Mouse (Mus musculus): ENCODE data around the gene Mtcp1. TPM values are rescaled to one million over a fixed set of nuclear protein-coding genes. Genes with fewer than 3 reads are reported as not detected.

Gene Mtcp1
- polyA plus RNA-seq, 1 experiment, result 0.96 TPM

DNA sequence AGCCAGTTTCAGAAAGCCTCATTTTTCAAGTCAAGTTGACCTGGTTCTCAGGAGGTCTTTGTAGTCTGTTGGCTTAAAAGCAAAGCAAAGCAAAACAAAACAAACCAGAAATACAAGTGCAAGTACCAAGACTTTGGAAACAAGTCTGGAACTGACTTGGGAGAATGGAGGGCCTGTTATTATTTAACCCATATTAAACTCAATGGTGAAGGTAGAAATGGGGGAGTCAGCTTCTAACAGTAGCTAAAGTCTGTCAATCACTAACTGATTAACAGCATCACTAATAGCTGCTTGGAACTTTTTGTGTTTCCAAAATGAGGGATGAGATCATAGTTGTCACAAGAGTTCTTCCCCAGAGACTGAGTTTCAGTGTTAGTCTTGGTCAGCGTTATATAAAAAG is 16.9 kb downstream of the Mtcp1 start:
- Histone ChIP-seq H3K36me3 (ENCODE audit: control insufficient read depth, insufficient read depth) (peaks cover 7% of the 10 kb centered on the region), H3ac (ENCODE audit: control insufficient read depth, insufficient read length, low read depth) (no peak overlapping the region), H3K79me2 (ENCODE audit: control insufficient read depth, insufficient read depth) (no peaks in the 10 kb centered on the region), H3K79me3 (ENCODE audit: low read depth) (no peaks in the 10 kb centered on the region), H3K27me3 (ENCODE audit: control insufficient read depth, insufficient read depth, insufficient read length) (no peaks in the 10 kb centered on the region), H3K4me3 (ENCODE audit: insufficient read depth, poor library complexity, severe bottlenecking) (no peak overlapping the region)
- no peak for TF ChIP-seq FOSL1 (IDR thresholded peaks at IDR 0.05; ENCODE audit: insufficient read depth, low read length, poor library complexity, severe bottlenecking)
- no peak for TF ChIP-seq MAX (IDR thresholded peaks at IDR 0.05)
- TF ChIP-seq MYOG (IDR thresholded peaks at IDR 0.05; ENCODE audit: control insufficient read depth, extremely low read depth, insufficient read length), result no peak
- TF ChIP-seq CEBPB (IDR thresholded peaks at IDR 0.05; ENCODE audit: low read depth), result no peak
- no peak for TF ChIP-seq CTCF (IDR thresholded peaks at IDR 0.05; ENCODE audit: control insufficient read depth, insufficient read depth, insufficient read length)
- no peak for TF ChIP-seq MYOD1 (IDR thresholded peaks at IDR 0.05; ENCODE audit: control insufficient read depth, insufficient read length, low read depth)
- no peak for TF ChIP-seq USF1 (IDR thresholded peaks at IDR 0.05; ENCODE audit: low read depth)

DNA sequence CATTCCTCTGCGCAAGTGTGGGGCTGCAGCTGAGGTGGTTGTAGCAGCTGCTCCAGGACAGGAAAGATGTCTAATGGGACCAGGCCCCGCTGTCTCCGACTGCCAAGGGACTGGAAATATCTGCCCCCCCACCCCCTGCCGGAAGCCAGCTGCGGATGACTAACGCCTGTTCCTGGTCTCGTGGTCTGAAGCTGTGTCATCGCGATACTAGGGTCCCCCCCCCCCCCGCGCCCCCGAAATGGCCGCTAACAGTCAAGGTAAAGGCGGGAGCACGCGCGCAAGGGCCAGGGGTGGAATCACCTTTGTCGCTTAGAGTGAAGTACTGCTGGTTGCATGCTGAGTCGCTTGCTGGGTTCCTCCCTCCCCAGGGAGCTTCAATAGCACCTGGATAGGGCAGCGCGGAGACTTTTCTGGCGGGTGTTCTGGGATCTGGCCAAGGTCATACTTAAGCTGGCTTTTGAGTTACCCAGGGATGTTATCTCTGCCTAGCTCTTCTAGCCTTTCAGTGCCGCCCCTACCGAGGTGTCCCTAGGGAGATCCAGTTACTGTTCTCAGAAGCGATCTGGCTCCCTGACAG is 34.1 kb downstream of the Mtcp1 start, which contains the start of the genes Fundc2 and F8:
Gene Fundc2 (plus strand): TSS at position 205 of the 577 bp plus-strand sequence.
Gene F8 (minus strand): TSS at position 421 of the 577 bp plus-strand sequence.
- peak within 1 kb of the TSS; percentile 37 for H3K4me3 ChIP-seq (ENCODE audit: insufficient read depth, poor library complexity, severe bottlenecking)
- peaks cover 32% of the 10 kb centered on the region for H3K79me2 ChIP-seq (ENCODE audit: control insufficient read depth, insufficient read depth)
- TF ChIP-seq MAX (IDR thresholded peaks at IDR 0.05), result no peak
- no peak for TF ChIP-seq MYOG (IDR thresholded peaks at IDR 0.05; ENCODE audit: control insufficient read depth, extremely low read depth, insufficient read length)
- TF ChIP-seq MYOD1 (IDR thresholded peaks at IDR 0.05; ENCODE audit: control insufficient read depth, insufficient read length, low read depth), result peak; percentile 37
- TF ChIP-seq USF1 (IDR thresholded peaks at IDR 0.05; ENCODE audit: low read depth), result no peak
- no peak for TF ChIP-seq CTCF (IDR thresholded peaks at IDR 0.05; ENCODE audit: control insufficient read depth, insufficient read depth, insufficient read length)
- no peak for TF ChIP-seq CEBPB (IDR thresholded peaks at IDR 0.05; ENCODE audit: low read depth)
- H3ac ChIP-seq (ENCODE audit: control insufficient read depth, insufficient read length, low read depth), result peak within 1 kb of the TSS; percentile 91
- no peaks in the 10 kb centered on the region for H3K27me3 ChIP-seq (ENCODE audit: control insufficient read depth, insufficient read depth, insufficient read length)
- peaks cover 16% of the 10 kb centered on the region for H3K79me3 ChIP-seq (ENCODE audit: low read depth)
- no peaks in the 10 kb centered on the region for H3K36me3 ChIP-seq (ENCODE audit: control insufficient read depth, insufficient read depth)

DNA sequence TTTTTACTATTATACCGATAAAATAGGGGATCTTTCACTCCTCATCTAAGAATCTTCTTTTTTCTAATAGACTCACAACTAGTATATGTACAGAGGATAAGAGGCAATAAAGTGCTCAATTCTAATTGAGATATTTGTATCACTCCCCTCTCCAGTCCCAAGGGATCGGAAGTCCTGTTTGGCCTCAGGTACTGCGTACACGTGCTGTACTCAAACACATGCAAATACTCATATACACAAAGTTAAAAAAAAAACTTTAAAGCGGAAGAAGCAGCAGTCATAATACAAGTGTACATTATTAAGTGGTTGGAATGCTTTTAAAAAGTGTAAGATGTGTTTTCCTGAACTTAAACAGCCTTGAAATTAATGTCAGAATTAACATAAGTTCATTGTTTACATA is 34.7 kb downstream of the Mtcp1 start:
- no peaks in the 10 kb centered on the region for H3K27me3 ChIP-seq (ENCODE audit: control insufficient read depth, insufficient read depth, insufficient read length)
- peak overlapping the region; percentile 37 for H3K4me3 ChIP-seq (ENCODE audit: insufficient read depth, poor library complexity, severe bottlenecking)
- H3K79me3 ChIP-seq (ENCODE audit: low read depth), result peaks cover 15% of the 10 kb centered on the region
- H3K79me2 ChIP-seq (ENCODE audit: control insufficient read depth, insufficient read depth), result peaks cover 32% of the 10 kb centered on the region
- no peak overlapping the region for H3ac ChIP-seq (ENCODE audit: control insufficient read depth, insufficient read length, low read depth)
- TF ChIP-seq USF1 (IDR thresholded peaks at IDR 0.05; ENCODE audit: low read depth) (no peak), MYOG (IDR thresholded peaks at IDR 0.05; ENCODE audit: control insufficient read depth, extremely low read depth, insufficient read length) (no peak), MAX (IDR thresholded peaks at IDR 0.05) (no peak), CTCF (IDR thresholded peaks at IDR 0.05; ENCODE audit: control insufficient read depth, insufficient read depth, insufficient read length) (no peak), FOSL1 (IDR thresholded peaks at IDR 0.05; ENCODE audit: insufficient read depth, low read length, poor library complexity, severe bottlenecking) (no peak), CEBPB (IDR thresholded peaks at IDR 0.05; ENCODE audit: low read depth) (no peak), MYOD1 (IDR thresholded peaks at IDR 0.05; ENCODE audit: control insufficient read depth, insufficient read length, low read depth) (no peak)
- no peaks in the 10 kb centered on the region for H3K36me3 ChIP-seq (ENCODE audit: control insufficient read depth, insufficient read depth)

DNA sequence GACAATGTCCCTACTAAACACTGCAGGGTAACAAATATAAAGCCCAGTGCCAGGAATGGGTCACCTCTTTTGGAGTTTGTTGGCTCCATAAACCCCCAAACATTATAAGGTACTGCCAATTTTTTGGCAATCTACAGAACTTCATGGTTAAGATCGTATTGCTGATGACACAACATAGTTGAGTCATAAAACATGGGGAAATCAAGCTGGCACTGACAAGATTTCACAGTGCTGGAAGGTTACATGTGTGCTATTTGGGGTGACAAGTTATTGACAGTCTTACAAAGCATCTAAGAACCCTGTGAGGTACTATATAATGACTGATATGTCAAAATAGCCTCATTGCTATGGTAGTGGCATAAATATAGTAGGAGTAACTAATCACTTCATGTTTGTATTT is 35.2 kb downstream of the Mtcp1 start:
- Histone ChIP-seq H3K79me3 (ENCODE audit: low read depth) (peaks cover 15% of the 10 kb centered on the region), H3K79me2 (ENCODE audit: control insufficient read depth, insufficient read depth) (peaks cover 32% of the 10 kb centered on the region), H3K4me3 (ENCODE audit: insufficient read depth, poor library complexity, severe bottlenecking) (no peak overlapping the region), H3K27me3 (ENCODE audit: control insufficient read depth, insufficient read depth, insufficient read length) (no peaks in the 10 kb centered on the region), H3ac (ENCODE audit: control insufficient read depth, insufficient read length, low read depth) (no peak overlapping the region), H3K36me3 (ENCODE audit: control insufficient read depth, insufficient read depth) (no peaks in the 10 kb centered on the region)
- TF ChIP-seq FOSL1 (IDR thresholded peaks at IDR 0.05; ENCODE audit: insufficient read depth, low read length, poor library complexity, severe bottlenecking) (no peak), MYOD1 (IDR thresholded peaks at IDR 0.05; ENCODE audit: control insufficient read depth, insufficient read length, low read depth) (no peak), CTCF (IDR thresholded peaks at IDR 0.05; ENCODE audit: control insufficient read depth, insufficient read depth, insufficient read length) (no peak), MAX (IDR thresholded peaks at IDR 0.05) (no peak), MYOG (IDR thresholded peaks at IDR 0.05; ENCODE audit: control insufficient read depth, extremely low read depth, insufficient read length) (no peak), USF1 (IDR thresholded peaks at IDR 0.05; ENCODE audit: low read depth) (no peak), CEBPB (IDR thresholded peaks at IDR 0.05; ENCODE audit: low read depth) (no peak)

GRCm38 (mm10) chrX:75376815-75377214 is 39.6 kb downstream of the Mtcp1 start:
- Histone ChIP-seq H3K79me3 (ENCODE audit: low read depth) (no peaks in the 10 kb centered on the region), H3K4me3 (ENCODE audit: insufficient read depth, poor library complexity, severe bottlenecking) (no peak overlapping the region), H3ac (ENCODE audit: control insufficient read depth, insufficient read length, low read depth) (no peak overlapping the region), H3K79me2 (ENCODE audit: control insufficient read depth, insufficient read depth) (no peaks in the 10 kb centered on the region), H3K27me3 (ENCODE audit: control insufficient read depth, insufficient read depth, insufficient read length) (no peaks in the 10 kb centered on the region), H3K36me3 (ENCODE audit: control insufficient read depth, insufficient read depth) (no peaks in the 10 kb centered on the region)
- TF ChIP-seq USF1 (IDR thresholded peaks at IDR 0.05; ENCODE audit: low read depth) (no peak), CTCF (IDR thresholded peaks at IDR 0.05; ENCODE audit: control insufficient read depth, insufficient read depth, insufficient read length) (no peak), FOSL1 (IDR thresholded peaks at IDR 0.05; ENCODE audit: insufficient read depth, low read length, poor library complexity, severe bottlenecking) (no peak), MYOG (IDR thresholded peaks at IDR 0.05; ENCODE audit: control insufficient read depth, extremely low read depth, insufficient read length) (no peak), MAX (IDR thresholded peaks at IDR 0.05) (no peak), CEBPB (IDR thresholded peaks at IDR 0.05; ENCODE audit: low read depth) (no peak), MYOD1 (IDR thresholded peaks at IDR 0.05; ENCODE audit: control insufficient read depth, insufficient read length, low read depth) (no peak)
